Mouse (Mus musculus) neural tube, embryonic 11.5 days (tissue): ENCODE results near the gene Aamp. TPM values are rescaled to one million over a fixed set of nuclear protein-coding genes. Genes with fewer than 3 reads are reported as not detected.

Source experiments
- polyA plus RNA-seq: library from polyadenylated mRNA; unstranded; fragments of >200 nt; fragmentation: Nextera tagmentation; extraction: Ambion mirVana; gene quantifications from 2 replicates; pipeline ENCODE4 v1.2.1, GENCODE M21; 2014

Gene Aamp
- polyA plus RNA-seq, 1 experiment from 2014 or later: 215 TPM

Other genes starting within 250 kb of the Aamp start
- gene Tns1, start 160.3 kb downstream of the Aamp start, polyA plus RNA-seq: 17.9 and 19.9 TPM in 2 replicates
- 0.38 and 0.78 TPM in 2 replicates for gene Rufy4, start 159.2 kb downstream of the Aamp start, polyA plus RNA-seq
- gene Cxcr2, start 130.7 kb downstream of the Aamp start, polyA plus RNA-seq: 0.24 TPM in 1 of 2 replicates, not detected in the other
- gene Cxcr1, start 90.1 kb downstream of the Aamp start, polyA plus RNA-seq: not detected in 2 replicates
- 308 and 318 TPM in 2 replicates for gene Arpc2, start 48.7 kb downstream of the Aamp start, polyA plus RNA-seq
- gene Gpbar1, start 6.2 kb downstream of the Aamp start, polyA plus RNA-seq: 0.21 and 0.38 TPM in 2 replicates
- 104 and 107 TPM in 2 replicates for gene Pnkd, start 192 bp upstream of the Aamp start, polyA plus RNA-seq
- 8.3 and 8.5 TPM in 2 replicates for gene Tmbim1, start 20.9 kb upstream of the Aamp start, polyA plus RNA-seq
- 0.20 and 0.26 TPM in 2 replicates for gene Catip, start 77.4 kb upstream of the Aamp start, polyA plus RNA-seq
- gene Slc11a1, start 90.5 kb upstream of the Aamp start, polyA plus RNA-seq: 1.9 and 2.3 TPM in 2 replicates
- 41.5 and 43.5 TPM in 2 replicates for gene Ctdsp1, start 106.8 kb upstream of the Aamp start, polyA plus RNA-seq
- gene Vil1, start 124.6 kb upstream of the Aamp start, polyA plus RNA-seq: 0.09 and 0.15 TPM in 2 replicates
- 90.2 and 90.5 TPM in 2 replicates for gene Cnot9, start 221.3 kb upstream of the Aamp start, polyA plus RNA-seq